Mouse (Mus musculus): ENCODE data around the gene Lce1a1. TPM values are rescaled to one million over a fixed set of nuclear protein-coding genes. Genes with fewer than 3 reads are reported as not detected.
"Not testable (repeated sequence)": the region's sequence is repeated elsewhere in the genome, so short reads cannot be mapped to it uniquely, and the experiment has no call there.

Gene Lce1a1
- not detected for total RNA-seq (2021)
- long read RNA-seq, experiment 1: 0 reads
- long read RNA-seq, experiment 2: 0 reads

DNA sequence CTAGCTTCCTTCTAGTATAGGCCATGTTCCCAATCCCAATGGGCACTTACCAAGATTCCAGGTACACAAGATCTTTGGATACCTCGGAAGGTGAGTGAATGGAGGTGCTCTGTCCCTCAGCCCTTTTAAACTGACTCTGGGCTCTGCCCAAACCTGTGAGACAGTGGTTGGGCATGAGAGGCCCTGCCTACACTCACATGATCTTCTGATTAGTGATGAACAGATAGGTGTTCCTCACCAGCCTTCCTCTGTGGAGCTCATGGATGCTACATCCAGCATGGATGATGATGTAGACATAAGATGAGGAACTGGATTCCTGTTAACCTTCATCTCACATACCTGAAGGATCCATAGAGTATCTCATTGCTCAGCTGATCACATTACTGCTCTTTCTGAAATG, at the start of gene Lce1a1:
Gene Lce1a1, minus strand, starts transcription at position 101 of the 400 bp plus-strand sequence.
- no peak for DNase-seq (ENCODE audit: low spot score in 2 of 2)

DNA sequence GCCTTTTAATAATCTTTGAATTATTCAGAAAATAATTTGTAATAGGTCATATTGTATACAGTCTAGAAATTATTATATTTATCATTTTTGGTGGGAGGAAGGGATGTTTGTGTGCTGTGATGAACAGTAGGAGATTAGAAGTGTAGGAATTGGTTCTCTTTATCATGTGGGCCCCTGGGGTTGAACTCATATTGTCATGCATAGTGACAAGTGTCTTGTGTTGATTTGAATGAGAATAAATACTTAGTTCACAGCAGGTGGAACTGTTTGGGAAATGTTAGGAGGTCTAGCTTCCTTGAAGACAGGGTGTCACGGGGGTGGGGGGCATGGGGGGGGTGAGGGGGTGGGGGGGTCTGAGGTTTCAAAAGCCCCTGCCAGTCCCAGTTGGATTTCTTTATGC, 46.5 kb upstream of the Lce1a1 start:
- DNase-seq (ENCODE audit: low spot score in 2 of 2): no peak

DNA sequence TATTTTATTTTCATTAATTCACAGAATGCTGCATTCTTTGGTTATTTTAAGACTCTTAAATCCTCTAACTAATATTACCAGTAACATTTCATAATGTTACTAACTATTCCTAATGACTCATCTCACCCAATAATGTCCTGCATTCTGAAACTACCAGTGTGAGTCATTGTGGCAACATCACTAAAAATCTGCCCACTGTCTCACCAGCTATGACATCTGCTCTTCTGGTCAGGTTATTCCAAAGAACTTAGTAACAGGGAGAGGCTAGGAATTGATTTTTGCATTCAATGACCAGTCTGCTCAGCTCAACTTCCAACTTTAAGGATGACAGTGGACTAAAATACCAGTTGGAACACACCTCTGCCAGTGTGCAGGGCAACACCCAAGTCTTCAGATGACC, 43.6 kb upstream of the Lce1a1 start:
- no peak for DNase-seq (ENCODE audit: low spot score in 2 of 2)

DNA sequence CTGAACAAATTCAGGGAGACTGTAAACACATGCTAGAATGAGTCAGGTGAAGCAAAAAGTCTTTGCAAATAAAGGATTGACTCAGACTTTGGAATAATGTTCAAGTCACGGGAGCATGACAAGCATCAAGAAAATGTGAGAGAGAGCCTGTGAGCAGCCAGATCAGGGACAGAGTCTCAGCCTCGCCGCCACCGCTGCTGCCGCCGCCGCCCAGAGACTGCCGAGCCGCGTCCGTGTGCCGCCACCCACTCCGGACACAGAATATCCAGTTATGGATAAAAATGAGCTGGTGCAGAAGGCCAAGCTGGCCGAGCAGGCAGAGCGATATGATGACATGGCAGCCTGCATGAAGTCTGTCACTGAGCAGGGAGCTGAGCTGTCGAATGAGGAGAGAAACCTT, 41.0 kb upstream of the Lce1a1 start:
- not testable (repeated sequence) for DNase-seq (ENCODE audit: low spot score in 2 of 2)

DNA sequence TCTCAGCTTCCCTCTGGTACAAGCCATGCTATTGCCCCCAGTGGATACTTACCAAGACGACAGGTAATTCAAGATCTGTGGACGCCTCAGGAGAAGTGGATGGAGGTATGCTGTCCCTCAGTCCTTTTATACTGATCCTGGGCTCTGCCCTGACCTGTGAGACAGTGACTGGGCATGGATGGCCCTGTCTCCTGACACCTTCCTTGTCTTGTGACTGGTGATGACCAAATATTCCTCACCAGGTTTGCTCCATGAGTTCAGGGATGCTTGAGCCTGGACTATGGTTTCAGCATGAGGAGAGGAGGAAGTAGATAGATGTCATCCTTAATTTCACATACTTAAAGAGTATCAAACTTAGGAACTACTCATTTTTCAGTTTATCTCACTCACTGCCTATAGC, 39.0 kb upstream of the Lce1a1 start, which contains the start of gene Lce1d:
Gene Lce1d, minus strand, starts transcription at position 101 of the 400 bp plus-strand sequence.
- DNase-seq (ENCODE audit: low spot score in 2 of 2): no peak

DNA sequence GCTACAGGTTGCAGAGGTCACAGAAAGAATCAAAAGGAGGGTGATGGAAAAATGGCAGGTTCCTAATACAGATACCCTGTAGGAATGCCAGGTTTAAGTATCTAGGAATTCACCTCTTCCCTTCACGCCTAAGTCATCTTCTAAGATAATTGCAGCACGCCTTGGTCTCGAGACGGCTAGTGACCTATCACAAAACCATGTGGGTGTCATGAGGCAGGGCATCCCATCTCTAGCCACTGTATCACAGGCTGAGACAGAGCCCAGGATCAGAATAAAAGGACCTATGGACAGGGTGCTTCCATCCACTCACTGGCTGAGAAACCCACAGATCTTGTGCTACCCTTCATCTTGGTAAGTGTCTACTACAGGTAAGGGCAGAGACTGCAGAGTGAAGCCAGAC, 30.8 kb upstream of the Lce1a1 start, which contains the start of gene Lce1c:
Gene Lce1c, plus strand, starts transcription at position 301 of the 400 bp plus-strand sequence.
- no peak for DNase-seq (ENCODE audit: low spot score in 2 of 2)

DNA sequence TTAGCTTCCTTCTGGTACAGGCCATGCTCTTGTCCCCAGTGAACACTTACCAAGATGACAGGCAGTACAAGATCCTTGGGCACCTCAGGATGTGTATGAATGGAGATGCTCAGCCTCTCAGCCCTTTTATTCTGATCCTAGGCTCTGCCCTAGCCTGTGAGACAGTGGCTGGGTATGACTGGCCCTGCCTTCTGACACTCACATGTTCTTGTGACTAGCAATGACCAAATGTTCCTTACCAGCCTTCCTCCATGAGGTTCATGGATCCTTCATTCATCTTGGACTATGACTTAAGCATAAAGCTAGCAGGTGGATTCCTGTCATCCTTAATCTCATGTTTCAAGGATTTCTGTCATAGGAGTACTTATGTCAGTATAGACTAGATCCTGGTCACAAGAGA, 22.1 kb upstream of the Lce1a1 start, which contains the start of gene Lce1a2:
Gene Lce1a2, minus strand, starts transcription at position 101 of the 400 bp plus-strand sequence.
- no peak for DNase-seq (ENCODE audit: low spot score in 2 of 2)

DNA sequence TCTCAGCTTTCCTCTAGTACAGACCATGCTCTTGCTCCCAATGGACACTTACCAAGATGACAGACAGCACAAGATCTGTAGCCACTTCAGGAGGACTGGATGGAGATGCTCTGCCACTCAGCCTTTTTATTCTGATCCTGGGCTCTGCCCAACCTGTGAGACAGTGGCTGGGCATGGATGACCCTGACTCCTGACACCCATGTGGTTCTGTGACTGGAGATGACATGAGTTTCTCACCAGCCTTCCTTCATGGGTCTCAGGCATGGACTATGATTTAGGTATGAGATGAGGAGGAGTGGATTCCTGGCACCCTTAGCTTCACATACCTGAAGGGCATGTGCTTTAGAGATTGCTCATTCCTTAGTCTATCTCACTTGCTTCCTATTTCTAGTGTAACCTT, 8.7 kb upstream of the Lce1a1 start, which contains the start of gene Lce1b:
Gene Lce1b, minus strand, starts transcription at position 101 of the 400 bp plus-strand sequence.
- no peak for DNase-seq (ENCODE audit: low spot score in 2 of 2)

DNA sequence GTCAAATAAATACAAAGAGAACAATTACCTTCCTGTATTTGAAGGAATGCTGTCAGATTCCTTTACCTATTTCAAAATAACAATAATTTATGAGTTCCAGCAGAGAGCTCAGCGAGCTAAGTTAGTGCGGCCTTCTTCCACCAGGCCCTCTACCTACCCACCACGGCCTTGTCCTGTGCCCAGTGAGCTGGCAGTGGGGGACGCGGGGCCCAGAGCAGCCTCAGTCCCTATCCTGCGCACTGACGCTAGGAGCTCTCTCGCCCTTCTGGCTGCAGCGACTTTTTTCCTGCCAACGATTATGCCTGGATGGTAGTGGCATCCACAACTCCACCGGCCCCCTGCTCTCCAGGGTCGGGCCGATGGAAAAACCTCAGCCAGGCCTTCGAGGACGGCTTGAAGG, 8.3 kb downstream of the Lce1a1 start:
- DNase-seq (ENCODE audit: low spot score in 2 of 2): no peak

DNA sequence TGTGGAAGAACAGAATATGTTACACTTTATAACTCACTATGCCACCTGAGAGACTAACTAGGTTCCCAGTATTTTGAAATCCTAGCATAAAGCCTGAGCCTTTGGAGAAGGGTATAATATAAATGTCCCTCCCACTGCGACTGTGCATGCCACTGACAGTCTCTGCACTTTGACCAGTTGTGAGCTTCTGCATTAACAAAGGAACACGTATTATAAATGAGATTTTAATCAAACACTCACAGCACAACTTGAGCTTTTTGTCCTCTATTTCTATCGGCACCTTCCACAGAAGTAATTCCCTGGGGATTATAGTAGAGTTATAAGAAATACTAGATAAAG, 9.5 kb downstream of the Lce1a1 start:
- DNase-seq (ENCODE audit: low spot score in 2 of 2): no peak

DNA sequence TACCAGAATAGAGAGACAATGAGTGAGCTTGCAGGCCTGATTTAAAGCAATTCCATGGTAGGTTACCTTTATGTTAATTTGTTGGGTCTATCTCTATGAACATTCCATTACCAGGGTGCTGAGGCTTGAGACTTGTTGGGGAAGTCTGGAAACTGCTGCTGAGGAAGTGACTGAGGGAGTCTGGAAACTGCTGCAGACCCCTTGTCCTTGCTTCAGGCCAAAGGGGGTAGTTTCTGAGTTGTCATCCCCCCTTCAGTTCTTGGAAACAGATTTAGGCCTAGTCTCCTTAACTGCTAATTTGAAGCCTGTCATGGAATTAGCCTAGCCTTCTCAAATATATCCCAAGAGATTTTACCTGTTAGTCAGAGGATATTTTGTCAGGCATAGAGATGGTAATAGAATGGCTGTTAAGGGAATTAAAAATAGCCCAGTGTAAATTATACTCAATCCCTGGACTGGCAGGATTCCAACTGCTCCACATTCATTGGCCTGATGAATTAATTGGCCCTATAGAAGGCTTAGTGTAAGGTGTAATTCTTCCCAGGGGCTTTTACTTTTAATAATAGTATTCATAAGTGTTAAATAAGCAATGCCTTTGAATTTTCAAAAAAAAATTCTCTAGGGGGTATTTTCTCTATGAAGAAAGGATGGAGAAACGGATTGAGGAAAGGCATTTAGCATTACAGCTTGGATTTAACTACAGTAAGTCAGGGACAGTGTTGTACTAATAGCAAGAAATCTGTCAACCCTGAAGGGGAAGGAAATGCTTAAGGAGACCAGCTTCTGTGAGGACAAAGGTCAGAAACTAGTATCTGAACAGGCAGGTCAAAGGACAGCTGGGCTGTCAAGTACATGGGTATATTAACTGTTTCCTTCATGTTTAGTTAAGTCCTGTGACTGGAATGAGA, 10.1 kb downstream of the Lce1a1 start:
- no peak for DNase-seq (ENCODE audit: low spot score in 2 of 2)

DNA sequence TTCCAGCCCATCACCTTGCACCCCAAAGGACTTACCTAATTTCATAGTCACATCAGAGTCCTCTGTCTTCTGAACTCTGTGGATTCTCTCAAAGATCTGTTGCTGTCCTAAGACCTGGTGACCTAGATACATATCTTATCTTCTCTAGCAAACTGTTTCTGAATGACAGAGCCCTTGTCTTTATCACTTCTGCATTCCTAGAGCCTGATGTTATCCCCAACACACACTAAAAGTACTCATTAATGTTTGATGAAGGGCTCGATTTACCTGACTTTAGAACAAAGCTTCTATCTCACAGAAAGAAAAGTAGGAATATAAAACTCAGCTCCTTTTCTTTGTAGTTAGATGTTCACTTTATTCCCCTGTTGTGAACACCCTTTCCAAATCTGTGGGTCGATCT, 26.5 kb downstream of the Lce1a1 start, which contains the start of gene Lce6a:
Gene Lce6a, minus strand, starts transcription at position 101 of the 400 bp plus-strand sequence.
- DNase-seq (ENCODE audit: low spot score in 2 of 2): no peak

DNA sequence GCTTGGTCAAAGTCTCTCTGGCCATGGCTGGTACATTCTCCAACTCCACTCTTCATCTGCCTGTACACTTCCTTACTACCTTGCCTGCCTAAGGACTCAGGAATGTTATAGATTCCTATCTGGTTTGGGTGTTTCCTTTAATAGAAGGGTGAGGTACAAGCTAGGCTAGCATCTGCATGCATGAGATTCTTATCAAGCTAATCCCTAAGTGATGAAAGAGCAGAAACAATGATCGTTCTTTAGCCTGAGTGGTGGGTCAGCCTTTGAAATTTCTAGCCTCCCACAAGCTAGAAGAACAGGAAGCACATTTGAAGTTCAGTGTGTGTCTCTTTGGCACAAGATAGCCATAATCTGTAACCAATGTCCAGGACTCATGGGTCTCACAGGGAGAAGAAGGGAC, 38.3 kb downstream of the Lce1a1 start:
- no peak for DNase-seq (ENCODE audit: low spot score in 2 of 2)

DNA sequence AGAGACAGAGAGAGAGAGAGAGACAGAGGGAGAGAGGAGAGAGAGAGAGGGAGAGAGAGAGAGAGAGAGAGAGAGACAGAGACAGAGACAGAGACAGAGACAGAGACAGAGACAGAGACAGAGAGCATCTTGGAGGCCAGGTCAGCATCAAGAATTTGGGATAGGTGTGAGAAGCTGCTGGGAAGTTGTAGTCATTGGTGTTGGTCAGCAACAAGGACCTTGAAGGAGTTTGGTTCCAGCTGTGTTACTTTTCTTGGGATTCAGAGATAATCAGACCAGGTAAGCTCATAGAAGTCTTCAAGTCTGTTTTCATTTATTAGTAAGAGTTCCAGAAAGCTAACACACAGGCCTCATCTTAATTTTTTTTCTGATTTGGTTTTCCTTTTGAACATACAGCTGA, 40.7 kb downstream of the Lce1a1 start, which contains the start of gene 2210017I01Rik:
Gene 2210017I01Rik, minus strand, starts transcription at position 101 of the 400 bp plus-strand sequence.
- no peak for DNase-seq (ENCODE audit: low spot score in 2 of 2)

DNA sequence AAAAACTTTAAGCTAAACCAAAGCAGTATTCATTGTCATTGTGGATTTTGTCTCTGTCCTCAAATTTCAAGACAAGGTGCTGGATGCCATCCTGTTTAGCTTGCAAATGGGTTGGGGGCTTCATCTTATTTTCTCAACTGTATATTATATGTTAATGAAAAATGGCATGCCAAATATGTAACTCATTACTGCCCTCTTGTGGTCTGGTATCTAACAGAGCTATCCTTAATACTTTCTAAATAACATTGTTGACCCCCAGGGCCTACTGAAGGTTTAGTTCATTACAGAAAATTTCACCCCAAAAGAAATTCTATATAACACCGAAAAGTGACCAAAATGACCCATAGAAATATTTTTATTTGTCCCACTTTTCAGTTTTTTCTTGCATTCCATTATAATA, 45.9 kb downstream of the Lce1a1 start:
- no peak for DNase-seq (ENCODE audit: low spot score in 2 of 2)

DNA sequence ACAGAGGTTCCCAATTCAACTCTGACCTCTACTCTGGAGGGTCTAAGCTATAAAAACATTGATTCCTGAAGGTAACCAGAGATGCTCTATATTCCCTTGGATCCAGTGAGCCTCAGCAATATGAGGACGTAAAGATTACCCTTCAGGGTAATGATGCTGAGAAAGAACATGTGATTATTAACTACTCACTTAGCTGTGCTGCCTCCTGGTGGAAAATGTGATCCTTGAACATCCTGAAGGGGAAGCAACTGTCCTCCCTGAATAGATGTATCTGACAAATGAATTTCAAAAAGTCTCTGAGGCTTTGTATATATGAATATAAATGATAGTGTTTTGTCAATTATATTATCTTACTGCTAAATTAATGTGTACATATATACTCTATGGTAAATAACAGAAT, 47.7 kb downstream of the Lce1a1 start:
- DNase-seq (ENCODE audit: low spot score in 2 of 2): no peak

DNA sequence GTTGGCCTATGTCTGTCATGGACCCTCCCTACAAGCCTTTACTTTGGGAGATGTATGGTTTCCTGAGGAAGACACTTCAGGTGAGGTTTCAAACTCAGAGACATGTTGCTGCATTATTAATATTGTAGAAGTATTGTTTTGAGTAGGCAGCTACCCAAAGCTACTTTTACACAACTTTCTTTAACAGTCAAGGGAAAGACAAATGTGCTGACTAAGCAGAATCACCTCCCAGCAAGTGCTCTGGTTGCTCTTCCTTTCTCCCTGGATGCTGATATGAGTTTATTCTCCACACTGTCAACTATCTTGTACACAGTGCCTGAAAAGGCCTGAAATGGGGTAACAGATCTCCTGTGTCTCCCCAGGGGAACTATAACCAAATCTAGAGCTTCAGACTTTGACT, 48.1 kb downstream of the Lce1a1 start:
- DNase-seq (ENCODE audit: low spot score in 2 of 2): no peak

DNA sequence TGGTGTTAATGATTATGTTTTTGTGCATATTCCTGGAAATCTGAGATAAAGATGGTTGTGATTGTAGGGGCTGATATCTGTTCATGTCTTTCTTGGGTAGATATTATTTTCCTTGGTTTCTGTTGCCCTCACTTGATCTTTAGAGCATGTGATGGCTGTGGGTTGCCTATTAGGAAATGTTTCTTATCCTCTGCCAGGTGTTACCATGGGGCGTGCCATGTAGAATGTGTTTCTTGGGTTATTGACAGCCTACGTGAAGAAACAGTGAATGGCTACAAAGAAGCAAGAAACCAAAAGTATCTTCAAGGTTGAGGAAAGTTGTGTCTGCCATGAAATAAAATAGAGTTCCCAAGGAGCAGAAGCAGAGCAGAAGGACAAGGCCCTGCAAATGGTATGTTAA, 49.7 kb downstream of the Lce1a1 start:
- DNase-seq (ENCODE audit: low spot score in 2 of 2): no peak
